8 mouse cellular contexts compared by ENCODE assay signal in the genomic region with DNA sequence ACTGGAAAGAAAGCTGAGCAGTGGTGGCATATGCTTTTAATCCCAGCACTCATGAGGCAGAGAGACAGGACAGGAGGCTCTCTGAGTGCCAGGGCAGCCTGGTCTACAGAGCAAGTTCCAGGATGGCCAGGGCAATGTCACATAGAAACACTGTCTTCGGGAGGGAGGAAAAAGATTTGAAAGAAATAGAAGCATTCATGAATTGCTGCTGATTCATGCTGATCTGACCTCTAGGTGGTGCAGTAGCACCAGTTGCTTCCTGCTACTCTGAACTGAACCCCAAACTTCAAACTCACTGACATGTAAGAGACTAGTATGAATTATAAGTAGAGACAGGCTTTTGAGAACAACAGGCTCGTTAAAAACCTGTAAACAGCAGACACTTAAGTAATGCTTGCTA. TPM values are rescaled to one million over a fixed set of nuclear protein-coding genes. Genes with fewer than 3 reads are reported as not detected.
DNase-seq lines count a peak whose midpoint lies in the region; ATAC-seq and TF ChIP-seq lines count a peak whose summit lies in the region.

No protein-coding gene starts in this region.

- peaks cover 29% of the 10 kb centered on the region for H3K36me3 ChIP-seq in heart, adult 2 months (ENCODE audit: control insufficient read depth, insufficient read depth, low read length)
- H3K36me3 ChIP-seq in small intestine, adult 2 months (ENCODE audit: control insufficient read depth, insufficient read depth, low read length) = peaks cover 23% of the 10 kb centered on the region
- peaks cover 26% of the 10 kb centered on the region for H3K36me3 ChIP-seq in hindbrain, embryonic 14.5 days (replicated peaks; ENCODE audit: control insufficient read depth, insufficient read depth)

- TF ChIP-seq EP300 in heart, adult 2 months (IDR thresholded peaks at IDR 0.05; ENCODE audit: insufficient read depth, low read depth, low read length) = no peak

- 30% methylated on average over 2 of the region's 2 CpGs for WGBS in heart, adult 2 months
- WGBS in small intestine, adult 2 months = 19% methylated on average over 2 of the region's 2 CpGs
- 64% methylated on average over 2 of the region's 2 CpGs for WGBS in hindbrain, embryonic 14.5 days

- H3K4me3 ChIP-seq in heart, adult 2 months = no peak overlapping the region
- no peak overlapping the region for H3K4me3 ChIP-seq in small intestine, adult 2 months (ENCODE audit: low read depth, low read length)
- H3K4me3 ChIP-seq in hindbrain, embryonic 14.5 days (replicated peaks; ENCODE audit: low read length) = no peak overlapping the region

- no peaks in the 10 kb centered on the region for H3K27me3 ChIP-seq in heart, adult 2 months (ENCODE audit: control insufficient read depth, insufficient read depth, low read length)
- H3K27me3 ChIP-seq in small intestine, adult 2 months (ENCODE audit: control insufficient read depth, insufficient read depth, low read length) = no peaks in the 10 kb centered on the region
- no peaks in the 10 kb centered on the region for H3K27me3 ChIP-seq in hindbrain, embryonic 14.5 days (ENCODE audit: control insufficient read depth, insufficient read depth, low read length)

- no peak overlapping the region for H3K9ac ChIP-seq in heart, adult 2 months (ENCODE audit: low read depth, low read length)
- H3K9ac ChIP-seq in hindbrain, embryonic 14.5 days = no peak overlapping the region

- H3K4me2 ChIP-seq in hindbrain, embryonic 14.5 days (replicated peaks) = no peak overlapping the region

- no peak for TF ChIP-seq POLR2A in heart, adult 2 months (IDR thresholded peaks at IDR 0.05; ENCODE audit: insufficient read depth, low read depth, low read length)
- no peak for TF ChIP-seq POLR2A in small intestine, adult 2 months (IDR thresholded peaks at IDR 0.05; ENCODE audit: low read depth, low read length)

- peaks cover 8% of the 10 kb centered on the region for H3K4me1 ChIP-seq in heart, adult 2 months (ENCODE audit: control insufficient read depth, insufficient read depth, low read length)
- H3K4me1 ChIP-seq in small intestine, adult 2 months (ENCODE audit: control insufficient read depth, insufficient read depth, insufficient read length, low read length) = peaks cover 2% of the 10 kb centered on the region; the same call in 1 of the 2 replicates
- no peaks in the 10 kb centered on the region for H3K4me1 ChIP-seq in hindbrain, embryonic 14.5 days (replicated peaks; ENCODE audit: control insufficient read depth, insufficient read depth, low read length)

- no peak for DNase-seq in heart, adult 2 months
- DNase-seq in heart, adult 8-10 months (ENCODE audit: low spot score) = no peak
- peak; percentile 78 for DNase-seq in 416B (ENCODE audit: low read depth)
- DNase-seq in MEL-GATA-1-ER (ENCODE audit: extremely low read depth, low read depth) = peak; percentile 33
- DNase-seq in kidney, postnatal 36 days = peak; percentile 46 to 61
- no peak for DNase-seq in urinary bladder, postnatal 14 days (ENCODE audit: low spot score)
- no peak for DNase-seq in hindbrain, embryonic 14.5 days (ENCODE audit: low spot score)

- H3K9me3 ChIP-seq in hindbrain, embryonic 14.5 days (ENCODE audit: control insufficient read depth, low read length) = no peaks in the 10 kb centered on the region

- intact Hi-C loops in heart, adult 2 months (cut with DNase I) = loop anchor here (2.0 to 5.0 kb wide), 2 partner anchors 24 to 81 kb away; a partner anchor contains a TSS

- no peak for ATAC-seq in hindbrain, embryonic 14.5 days (ENCODE audit: low FRiP score)

- peak; percentile 84 for TF ChIP-seq CTCF in heart, adult 2 months (IDR thresholded peaks at IDR 0.05)
- TF ChIP-seq CTCF in small intestine, adult 2 months (IDR thresholded peaks at IDR 0.05; ENCODE audit: extremely low read depth, insufficient read length, insufficient replicate concordance, low read depth, low read length) = peak; percentile 22; the same call in 1 of the 2 replicates

- H3K27ac ChIP-seq in heart, adult 2 months = no peak overlapping the region
- no peak overlapping the region for H3K27ac ChIP-seq in small intestine, adult 2 months (ENCODE audit: insufficient read depth, low read depth, low read length)
- no peak overlapping the region for H3K27ac ChIP-seq in hindbrain, embryonic 14.5 days

- peaks cover 6% of the 10 kb centered on the region for H3K79me2 ChIP-seq in heart, adult 2 months (replicated peaks; ENCODE audit: control insufficient read depth, insufficient read depth, low read length)

RNA-seq across cellular contexts. Expression of a gene that starts 18.4 kb away (rescaled TPM):
- total RNA-seq in heart, adult 2 months (2021) = 10 to 100 TPM; 34.4 to 38.8 TPM
- 7.1 and 10.3 TPM in 2 replicates for polyA plus RNA-seq in heart, adult 2 months (2012; rRNA removed)
- total RNA-seq in heart, adult 8-10 months (2022) = 10 to 100 TPM; 24.8 to 34.8 (median 28.6) TPM
- polyA plus RNA-seq in small intestine, adult 2 months (2012; rRNA removed) = 10.5 and 22.4 TPM in 2 replicates
- 14.9 and 16.0 TPM in 2 replicates for polyA plus RNA-seq in hindbrain, embryonic 14.5 days (2014; fragmentation: Nextera tagmentation; extraction: Ambion mirVana)

RNA-seq across cellular contexts. Expression of a gene that starts 24.6 kb away (rescaled TPM):
- 10 to 100 TPM in 1 of 2 experiments, 1 to 10 TPM in 1; 8.0 to 16.8 TPM for total RNA-seq in heart, adult 2 months (2021)
- 14.2 and 17.3 TPM in 2 replicates for polyA plus RNA-seq in heart, adult 2 months (2012; rRNA removed)
- total RNA-seq in heart, adult 8-10 months (2022) = 10 to 100 TPM; 13.1 to 16.9 (median 14.1) TPM
- 4.0 and 4.9 TPM in 2 replicates for polyA plus RNA-seq in small intestine, adult 2 months (2012; rRNA removed)
- 18.6 and 19.7 TPM in 2 replicates for polyA plus RNA-seq in hindbrain, embryonic 14.5 days (2014; fragmentation: Nextera tagmentation; extraction: Ambion mirVana)

RNA-seq across cellular contexts. Expression of a gene that starts 24.7 kb away (rescaled TPM):
- 1 to 10 TPM; 6.5 to 7.1 TPM for total RNA-seq in heart, adult 2 months (2021)
- 10.5 and 15.0 TPM in 2 replicates for polyA plus RNA-seq in heart, adult 2 months (2012; rRNA removed)
- total RNA-seq in heart, adult 8-10 months (2022) = 1 to 10 TPM; 6.9 to 7.6 (median 7.3) TPM
- polyA plus RNA-seq in small intestine, adult 2 months (2012; rRNA removed) = 6.4 and 7.9 TPM in 2 replicates
- polyA plus RNA-seq in hindbrain, embryonic 14.5 days (2014; fragmentation: Nextera tagmentation; extraction: Ambion mirVana) = 7.2 and 7.9 TPM in 2 replicates

Comparison
In these comparisons a context has a peak if more than half of its experiments do, and no peak if none do; other contexts are left out.
1. DNase-seq: peak in 416B (single experiment), MEL-GATA-1-ER (single experiment) and kidney, postnatal 36 days (2 of 2); none in heart, adult 2 months (0 of 2), heart, adult 8-10 months (single experiment), urinary bladder, postnatal 14 days (single experiment) and hindbrain, embryonic 14.5 days (single experiment).